Mouse (Mus musculus): ENCODE data around the gene Ext2. TPM values are rescaled to one million over a fixed set of nuclear protein-coding genes. Genes with fewer than 3 reads are reported as not detected.

Gene Ext2
- polyA plus RNA-seq, 1 experiment from 2014 or later = 111 TPM

GRCm38 (mm10) chr2:93838931-93839330, 16.6 kb upstream of the Ext2 start:
- Histone ChIP-seq H3K4me2 (ENCODE audit: low read length) (no peak overlapping the region), H3K36me3 (ENCODE audit: insufficient read depth, low read length) (0 out of 2 replicates have a peak, but pooled peaks cover 12% of the 10 kb centered on the region), H3K4me3 (replicated peaks; ENCODE audit: low read depth, low read length) (no peak overlapping the region), H3K27ac (no peak overlapping the region), H3K9ac (ENCODE audit: low read depth, low read length) (no peak overlapping the region), H3K27me3 (ENCODE audit: insufficient read depth, low read length) (no peaks in the 10 kb centered on the region), H3K9me3 (replicated peaks; ENCODE audit: low read length) (no peaks in the 10 kb centered on the region), H3K4me1 (replicated peaks; ENCODE audit: insufficient read depth, low read length) (no peaks in the 10 kb centered on the region)
- WGBS = 92% methylated on average over 4 of the region's 4 CpGs
- TF ChIP-seq CTCF (IDR thresholded peaks at IDR 0.05; ENCODE audit: low read depth) = no peak
- no peak for ATAC-seq (replicated peaks; ENCODE audit: low FRiP score, low read depth)
- no peak for DNase-seq (ENCODE audit: low spot score)

GRCm38 (mm10) chr2:93836232-93836785, 13.9 kb upstream of the Ext2 start:
- DNase-seq (ENCODE audit: low spot score) (no peak), ATAC-seq (replicated peaks; ENCODE audit: low FRiP score, low read depth) (no peak)
- 76% methylated on average over 13 of the region's 13 CpGs for WGBS

GRCm38 (mm10) chr2:93835596-93835995, 13.2 kb upstream of the Ext2 start:
- Histone ChIP-seq H3K4me3 (replicated peaks; ENCODE audit: low read depth, low read length) (no peak overlapping the region), H3K9me3 (replicated peaks; ENCODE audit: low read length) (no peaks in the 10 kb centered on the region), H3K36me3 (ENCODE audit: insufficient read depth, low read length) (0 out of 2 replicates have a peak, but pooled peaks cover 2% of the 10 kb centered on the region), H3K27ac (no peak overlapping the region), H3K27me3 (ENCODE audit: insufficient read depth, low read length) (no peaks in the 10 kb centered on the region), H3K9ac (ENCODE audit: low read depth, low read length) (no peak overlapping the region), H3K4me2 (ENCODE audit: low read length) (no peak overlapping the region), H3K4me1 (replicated peaks; ENCODE audit: insufficient read depth, low read length) (no peaks in the 10 kb centered on the region)
- 78% methylated on average over 11 of the region's 11 CpGs for WGBS
- ATAC-seq (replicated peaks; ENCODE audit: low FRiP score, low read depth) (no peak), DNase-seq (ENCODE audit: low spot score) (no peak)
- TF ChIP-seq CTCF (IDR thresholded peaks at IDR 0.05; ENCODE audit: low read depth) = no peak

More at GRCm38 (mm10) chr2:93836232-93836785, 13.9 kb upstream of the Ext2 start:
- no peak overlapping the region for H3K9ac ChIP-seq (ENCODE audit: low read depth, low read length)
- H3K9me3 ChIP-seq (replicated peaks; ENCODE audit: low read length) = no peaks in the 10 kb centered on the region
- H3K27me3 ChIP-seq (ENCODE audit: insufficient read depth, low read length) = no peaks in the 10 kb centered on the region
- H3K4me2 ChIP-seq (ENCODE audit: low read length) = no peak overlapping the region
- no peak for TF ChIP-seq CTCF (IDR thresholded peaks at IDR 0.05; ENCODE audit: low read depth)
- 0 out of 2 replicates have a peak, but pooled peaks cover 3% of the 10 kb centered on the region for H3K36me3 ChIP-seq (ENCODE audit: insufficient read depth, low read length)
- H3K27ac ChIP-seq = no peak overlapping the region
- H3K4me1 ChIP-seq (replicated peaks; ENCODE audit: insufficient read depth, low read length) = no peaks in the 10 kb centered on the region
- no peak overlapping the region for H3K4me3 ChIP-seq (replicated peaks; ENCODE audit: low read depth, low read length)

GRCm38 (mm10) chr2:93823519-93823918, 1.2 kb upstream of the Ext2 start:
- peak; percentile 97 for DNase-seq (ENCODE audit: low spot score)
- no peaks in the 10 kb centered on the region for H3K9me3 ChIP-seq (replicated peaks; ENCODE audit: low read length)
- 18% methylated on average over 8 of the region's 8 CpGs for WGBS

GRCm38 (mm10) chr2:93817791-93818190, 4.6 kb downstream of the Ext2 start:
- H3K27me3 ChIP-seq (ENCODE audit: insufficient read depth, low read length) = no peaks in the 10 kb centered on the region
- 97% methylated on average over 5 of the region's 5 CpGs for WGBS
- no peak overlapping the region for H3K27ac ChIP-seq
- H3K9me3 ChIP-seq (replicated peaks; ENCODE audit: low read length) = no peaks in the 10 kb centered on the region
- 0 out of 2 replicates have a peak, but pooled peaks cover 7% of the 10 kb centered on the region for H3K36me3 ChIP-seq (ENCODE audit: insufficient read depth, low read length)
- H3K9ac ChIP-seq (ENCODE audit: low read depth, low read length) = no peak overlapping the region
- ATAC-seq (replicated peaks; ENCODE audit: low FRiP score, low read depth) = no peak
- H3K4me3 ChIP-seq (replicated peaks; ENCODE audit: low read depth, low read length) = no peak overlapping the region
- no peak for DNase-seq (ENCODE audit: low spot score)
- H3K4me1 ChIP-seq (replicated peaks; ENCODE audit: insufficient read depth, low read length) = peaks cover 7% of the 10 kb centered on the region; the same call in 1 of the 2 replicates
- TF ChIP-seq CTCF (IDR thresholded peaks at IDR 0.05; ENCODE audit: low read depth) = no peak
- H3K4me2 ChIP-seq (ENCODE audit: low read length) = no peak overlapping the region

More at GRCm38 (mm10) chr2:93823519-93823918, 1.2 kb upstream of the Ext2 start:
- no peak overlapping the region for H3K27ac ChIP-seq
- H3K4me3 ChIP-seq (replicated peaks; ENCODE audit: low read depth, low read length) = no peak overlapping the region
- H3K27me3 ChIP-seq (ENCODE audit: insufficient read depth, low read length) = no peaks in the 10 kb centered on the region
- H3K36me3 ChIP-seq (ENCODE audit: insufficient read depth, low read length) = no peaks in the 10 kb centered on the region
- ATAC-seq (replicated peaks; ENCODE audit: low FRiP score, low read depth) = peak; percentile 38
- TF ChIP-seq CTCF (IDR thresholded peaks at IDR 0.05; ENCODE audit: low read depth) = peak; percentile 98
- peaks cover 7% of the 10 kb centered on the region; the same call in 1 of the 2 replicates for H3K4me1 ChIP-seq (replicated peaks; ENCODE audit: insufficient read depth, low read length)
- no peak overlapping the region for H3K9ac ChIP-seq (ENCODE audit: low read depth, low read length)
- H3K4me2 ChIP-seq (ENCODE audit: low read length) = no peak overlapping the region

- WGBS = 94% methylated on average over 22 of the region's 22 CpGs
- H3K4me2 ChIP-seq (ENCODE audit: low read length) = no peak overlapping the region
- no peaks in the 10 kb centered on the region for H3K9me3 ChIP-seq (replicated peaks; ENCODE audit: low read length)
- H3K36me3 ChIP-seq (ENCODE audit: insufficient read depth, low read length) = peaks cover 25% of the 10 kb centered on the region
- H3K27me3 ChIP-seq (ENCODE audit: insufficient read depth, low read length) = no peaks in the 10 kb centered on the region
- no peak overlapping the region for H3K27ac ChIP-seq
- no peak for ATAC-seq (replicated peaks; ENCODE audit: low FRiP score, low read depth)
- DNase-seq (ENCODE audit: low spot score) = no peak
- no peak for TF ChIP-seq CTCF (IDR thresholded peaks at IDR 0.05; ENCODE audit: low read depth)
- H3K9ac ChIP-seq (ENCODE audit: low read depth, low read length) = no peak overlapping the region
- H3K4me3 ChIP-seq (replicated peaks; ENCODE audit: low read depth, low read length) = no peak overlapping the region
- no peaks in the 10 kb centered on the region for H3K4me1 ChIP-seq (replicated peaks; ENCODE audit: insufficient read depth, low read length)
These were observed 9.0 kb downstream of the Ext2 start for GRCm38 (mm10) chr2:93813343-93813742.

All from kidney, postnatal 0 days (tissue).